Mouse (Mus musculus): ENCODE measurements around the gene Selenoi.
A peak's percentile ranks its signal among the peaks of the same experiment; 100 is the strongest.
"Not testable (repeated sequence)": the region's sequence is repeated elsewhere in the genome, so short reads cannot be mapped to it uniquely, and the experiment has no call there.

Gene Selenoi

DNA sequence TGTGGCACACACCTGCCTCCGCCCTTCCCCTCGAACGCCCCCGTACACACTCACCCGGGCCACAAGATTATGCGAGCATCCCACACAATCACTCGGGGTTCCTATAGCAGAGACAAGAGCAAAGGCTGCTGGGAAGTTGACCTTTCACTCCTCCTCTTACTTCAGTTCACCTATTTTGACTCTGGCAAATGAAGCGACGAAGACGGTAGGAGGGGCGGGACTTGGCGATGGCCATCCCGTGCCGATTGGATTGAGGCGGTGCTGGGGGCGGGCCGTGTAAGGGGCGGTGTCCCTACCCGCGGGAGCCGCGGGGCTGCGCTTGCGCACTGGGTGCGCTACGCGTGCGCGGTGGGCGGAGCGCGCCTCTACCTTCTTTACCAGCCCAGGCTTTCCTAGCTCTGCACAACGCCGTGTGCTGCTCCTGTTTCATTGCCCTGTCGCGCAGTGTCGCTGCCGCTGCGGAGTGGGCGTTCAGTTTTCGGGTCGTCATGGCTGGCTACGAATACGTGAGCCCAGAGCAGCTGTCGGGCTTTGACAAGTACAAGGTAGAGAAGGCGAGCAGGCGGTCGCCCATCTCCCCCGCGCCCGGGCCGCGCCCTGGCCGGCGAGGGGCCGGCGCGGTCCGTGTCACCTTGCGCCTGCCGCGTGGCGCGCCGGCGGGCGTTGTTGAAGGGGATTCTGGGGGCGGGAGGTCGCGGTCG is at the start of gene Selenoi:
Gene Selenoi, plus strand, starts transcription at position 311 of the 701 bp plus-strand sequence.
- DNase-seq (ENCODE audit: low spot score) = peak; percentile 95

DNA sequence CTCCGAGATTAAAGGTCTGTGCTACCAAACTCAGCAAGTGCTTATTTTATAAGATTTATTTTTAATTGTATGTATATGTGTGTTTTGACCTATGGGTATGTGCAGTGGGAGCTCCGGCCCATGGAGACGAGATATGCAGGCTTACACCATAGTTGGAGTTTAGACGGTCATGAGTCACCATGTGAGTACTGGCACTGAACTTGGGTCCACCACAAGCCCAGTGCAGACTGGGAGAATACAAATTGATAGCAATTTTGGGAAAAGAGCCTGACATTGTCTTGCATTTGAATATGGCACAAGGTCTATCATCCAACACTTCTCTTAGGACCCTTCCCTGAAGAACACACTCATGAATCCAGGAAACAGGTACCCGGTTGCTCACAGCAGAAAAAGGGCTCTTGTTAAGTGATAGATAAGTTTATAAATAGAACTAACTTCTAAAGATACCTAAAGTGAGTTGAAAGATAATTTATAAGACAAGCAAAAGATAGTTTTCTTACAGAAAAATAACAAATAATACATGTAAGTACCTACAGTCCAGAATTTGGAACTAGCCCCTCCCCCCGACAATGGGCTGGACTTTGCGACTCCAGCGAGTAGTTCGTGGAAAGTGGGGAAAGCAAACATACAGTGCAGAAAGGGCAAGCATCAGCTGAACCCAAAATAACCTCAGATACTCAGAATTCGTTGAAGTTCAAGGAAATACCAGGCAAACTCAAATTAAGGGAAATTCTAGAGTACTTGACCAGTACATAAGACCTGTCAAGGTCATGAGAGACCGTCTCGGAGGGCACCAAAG is 44.5 kb upstream of the Selenoi start:
- no peak for DNase-seq (ENCODE audit: low spot score)

DNA sequence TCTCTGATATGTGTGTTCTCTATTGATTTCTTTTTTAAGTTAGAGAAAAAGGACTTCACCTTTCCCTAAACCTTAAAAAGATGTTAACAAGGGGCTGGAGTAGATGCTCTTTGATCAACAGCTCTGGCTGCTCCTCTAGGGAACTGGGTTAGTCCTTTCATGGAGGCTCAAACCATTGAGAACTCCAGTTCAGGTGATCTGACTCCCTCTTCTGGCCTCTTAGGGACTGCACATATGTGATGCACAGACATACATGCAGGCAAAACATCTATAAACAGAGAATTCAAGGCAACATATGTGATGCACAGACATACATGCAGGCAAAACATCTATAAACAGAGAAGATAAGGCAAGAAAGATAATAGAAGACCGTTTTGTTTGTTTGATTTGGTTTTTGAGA is 39.9 kb upstream of the Selenoi start:
- DNase-seq (ENCODE audit: low spot score) = no peak

DNA sequence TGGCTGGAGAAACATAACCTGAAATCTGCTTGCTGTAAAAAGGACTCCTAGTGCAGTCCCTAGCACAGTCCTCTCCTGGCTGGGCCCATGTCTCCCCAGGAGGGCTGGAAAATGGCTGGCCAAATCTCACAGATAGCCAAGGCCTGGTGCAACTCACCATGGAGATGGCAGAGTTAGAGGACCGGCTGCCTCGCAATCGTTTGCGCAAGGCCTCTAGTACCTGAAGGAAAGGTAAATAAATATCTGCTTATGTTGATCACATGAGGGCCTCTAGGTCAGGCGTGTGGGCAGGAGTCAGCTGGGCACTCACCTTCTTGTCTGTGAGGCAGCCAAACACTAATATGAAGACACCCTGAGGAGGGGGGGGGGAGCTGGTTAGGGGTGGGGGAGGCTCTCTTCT is 37.0 kb upstream of the Selenoi start:
- DNase-seq (ENCODE audit: low spot score) = no peak

DNA sequence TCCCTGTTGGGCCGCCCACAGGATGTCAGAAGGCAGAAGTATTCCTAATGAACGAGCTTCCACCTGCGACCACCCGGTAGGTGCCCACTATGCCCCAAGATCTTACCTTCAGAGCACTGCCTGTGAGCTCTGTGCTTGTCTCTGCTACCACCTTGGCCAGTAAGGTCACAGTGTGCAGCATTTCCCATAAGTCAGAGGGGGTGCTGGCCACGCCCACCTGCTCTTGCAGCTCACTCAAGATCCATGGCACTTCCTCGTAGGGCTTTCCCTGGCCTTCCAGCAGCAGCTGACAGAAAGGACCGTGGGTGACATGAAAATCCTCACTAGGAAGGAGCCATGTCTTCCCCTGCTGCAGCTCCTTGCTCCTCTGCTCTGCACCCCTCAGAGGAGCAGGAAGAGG is 34.1 kb upstream of the Selenoi start:
- no peak for DNase-seq (ENCODE audit: low spot score)

DNA sequence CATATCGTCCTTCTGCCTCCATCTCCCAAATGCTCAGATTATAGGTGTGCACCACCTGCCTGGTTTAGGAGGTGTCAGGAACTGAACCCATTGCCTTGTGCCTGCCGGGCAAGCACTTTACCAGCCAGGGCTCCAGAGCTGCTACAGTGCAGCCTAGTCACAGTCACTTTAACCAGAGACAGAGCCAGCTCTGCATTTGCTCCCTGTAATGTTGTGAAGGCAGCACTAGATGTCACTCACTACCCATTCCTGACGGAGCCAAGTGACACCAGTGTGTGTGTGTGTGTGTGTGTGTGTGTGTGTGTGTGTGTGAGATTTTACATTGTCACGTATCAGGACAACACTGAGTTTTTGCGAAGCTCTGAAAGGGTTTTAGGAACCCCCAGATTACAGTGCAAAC is 30.9 kb upstream of the Selenoi start:
- DNase-seq (ENCODE audit: low spot score) = no peak

DNA sequence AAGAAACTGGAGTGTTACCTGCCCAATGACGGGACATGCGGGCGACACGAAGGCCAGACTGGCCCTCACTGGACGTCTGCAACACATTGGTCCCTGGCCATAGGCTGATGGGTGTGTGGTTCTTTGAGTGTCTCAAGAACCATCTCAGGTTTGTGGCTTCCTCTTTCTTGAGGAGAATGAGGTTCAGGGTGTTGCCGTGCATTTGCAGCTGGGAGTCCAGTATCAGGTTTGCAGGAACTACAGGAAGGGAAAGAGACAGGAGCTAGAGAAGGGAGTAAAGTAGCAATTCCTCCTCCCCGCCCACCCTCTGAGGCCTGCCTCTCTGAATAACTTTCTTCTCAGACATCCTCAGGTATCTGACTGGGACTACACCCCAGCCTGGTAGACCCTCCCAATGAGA is 30.2 kb upstream of the Selenoi start:
- no peak for DNase-seq (ENCODE audit: low spot score)

DNA sequence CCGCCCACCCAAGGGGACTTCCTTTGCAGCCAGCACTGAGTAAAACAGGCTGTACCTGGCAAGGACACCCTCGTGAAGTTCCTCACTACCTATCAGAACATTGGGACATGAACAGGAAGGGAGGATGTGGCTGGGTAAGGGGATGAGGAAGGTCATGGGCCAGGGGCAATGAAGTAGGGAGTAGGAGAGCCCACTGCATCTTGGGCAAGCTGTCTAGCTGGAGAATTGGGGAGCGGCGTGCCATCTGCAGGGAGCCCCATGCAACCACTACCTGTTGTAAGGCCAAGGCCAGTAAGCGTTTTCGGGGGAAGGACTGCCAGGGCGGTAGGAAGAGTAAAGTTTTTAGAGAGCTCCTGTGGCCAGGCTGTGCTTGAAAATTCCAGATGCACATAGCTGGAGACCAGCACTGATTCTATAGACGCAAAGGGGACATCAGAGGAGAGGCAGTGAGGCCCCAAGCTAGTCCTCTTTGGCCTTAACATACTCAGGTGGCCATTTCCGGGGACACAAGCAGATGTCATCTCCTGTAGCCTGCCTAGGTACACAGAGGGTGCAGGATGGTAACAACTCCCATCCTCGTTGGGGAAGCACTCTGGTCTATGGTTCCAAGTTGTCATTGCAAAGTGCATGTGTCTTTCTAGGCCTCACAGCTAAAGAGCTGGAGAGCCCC is 29.0 kb upstream of the Selenoi start:
- no peak for DNase-seq (ENCODE audit: low spot score)

DNA sequence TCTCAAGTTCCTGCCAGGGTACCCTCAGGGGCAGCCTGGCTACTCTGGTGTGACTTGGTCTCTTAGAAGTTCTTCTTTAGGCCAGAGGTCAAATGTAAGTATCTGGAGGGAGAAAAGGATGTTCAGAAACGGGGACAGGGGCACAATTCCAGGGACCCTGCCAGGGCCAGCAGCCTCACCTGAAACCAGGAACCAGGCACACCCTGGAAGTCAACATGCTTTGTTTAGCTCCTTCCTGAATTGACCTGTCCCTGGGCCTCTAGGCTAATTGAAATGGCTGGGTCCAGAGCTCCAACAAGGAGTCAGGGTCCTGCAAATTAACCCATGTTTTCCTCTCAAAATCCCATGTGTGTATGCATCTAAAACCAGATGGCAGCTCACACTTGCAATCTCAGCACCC is 27.9 kb upstream of the Selenoi start:
- DNase-seq (ENCODE audit: low spot score) = no peak

DNA sequence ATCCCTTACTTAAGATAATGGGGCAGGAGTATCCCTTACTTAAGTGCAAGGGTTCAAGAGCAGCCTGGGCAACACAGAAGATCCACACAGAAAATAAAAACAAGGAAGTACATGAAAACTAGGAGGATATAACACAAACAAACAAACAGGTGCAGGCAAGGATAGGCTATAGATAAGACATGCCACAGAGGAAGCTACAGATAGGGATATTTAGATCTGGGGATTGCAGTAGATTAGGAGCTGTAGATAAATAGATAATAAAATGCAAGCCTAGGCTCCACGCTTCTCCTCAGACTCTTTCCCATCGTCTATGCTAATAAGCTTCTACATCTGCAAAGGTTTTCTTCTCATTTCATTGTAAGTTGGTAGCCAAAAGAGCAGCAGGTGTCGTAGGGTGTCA is 27.3 kb upstream of the Selenoi start:
- DNase-seq (ENCODE audit: low spot score) = no peak

DNA sequence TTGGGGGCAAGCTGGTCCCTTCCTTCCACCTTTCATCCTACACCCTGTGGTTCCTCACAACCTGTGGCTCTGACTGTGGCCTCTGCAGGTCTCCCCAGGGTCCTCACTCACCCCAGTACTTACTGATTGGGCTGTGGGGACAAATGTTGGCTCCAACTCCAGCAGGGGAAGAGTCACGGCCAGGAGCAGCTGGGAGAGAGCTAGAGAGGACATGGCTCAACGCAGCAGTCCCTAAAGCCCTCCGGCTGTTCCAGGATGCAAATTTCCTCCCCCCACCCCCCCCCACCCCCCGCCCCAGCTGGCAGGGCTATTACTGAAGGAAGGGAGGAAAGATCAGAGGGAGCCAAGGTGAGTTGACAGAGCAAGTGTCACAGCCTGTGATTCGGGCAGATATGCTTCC is 26.9 kb upstream of the Selenoi start, which contains the start of gene Adgrf3:
Gene Adgrf3, minus strand, starts transcription at position 230 of the 400 bp plus-strand sequence.
- DNase-seq (ENCODE audit: low spot score) = no peak

DNA sequence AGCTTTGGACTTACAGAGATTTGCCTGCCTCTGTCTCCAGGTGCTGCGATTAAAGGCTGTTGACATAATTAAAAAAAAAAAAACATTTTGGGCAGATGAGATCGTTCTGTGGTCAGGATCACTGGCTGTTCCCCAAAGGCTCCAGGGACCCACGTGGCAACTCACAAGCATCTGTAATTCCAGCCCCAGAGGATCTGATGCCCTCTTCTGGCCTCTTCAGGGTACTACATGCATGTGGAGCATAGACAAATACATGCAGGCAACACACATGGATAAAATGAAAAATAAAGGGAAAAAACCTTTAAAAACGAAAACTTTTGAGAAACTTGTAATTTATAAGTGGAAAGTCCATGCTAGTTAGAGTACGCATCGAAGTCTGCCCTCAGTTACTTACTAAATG is 25.1 kb upstream of the Selenoi start:
- DNase-seq (ENCODE audit: low spot score) = no peak

DNA sequence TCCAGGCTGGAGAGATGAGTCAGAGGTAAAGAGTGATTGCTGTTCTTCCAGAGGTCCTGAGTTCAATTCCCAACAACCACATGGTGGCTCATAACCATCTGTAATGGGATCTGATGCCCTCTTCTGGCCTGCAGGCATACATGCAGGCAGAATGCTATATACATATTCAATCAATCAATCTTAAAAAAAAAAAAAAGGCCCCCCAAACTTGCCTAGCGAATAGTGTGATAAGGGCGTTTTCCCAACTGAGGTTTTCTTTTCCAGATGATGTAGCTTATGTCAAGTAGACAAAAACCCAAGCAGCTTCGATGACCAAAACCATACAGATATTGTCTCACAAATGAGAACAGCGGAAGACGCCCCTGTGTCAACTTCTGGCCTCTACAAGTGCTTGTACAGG is 21.6 kb upstream of the Selenoi start:
- not testable (repeated sequence) for DNase-seq (ENCODE audit: low spot score)

DNA sequence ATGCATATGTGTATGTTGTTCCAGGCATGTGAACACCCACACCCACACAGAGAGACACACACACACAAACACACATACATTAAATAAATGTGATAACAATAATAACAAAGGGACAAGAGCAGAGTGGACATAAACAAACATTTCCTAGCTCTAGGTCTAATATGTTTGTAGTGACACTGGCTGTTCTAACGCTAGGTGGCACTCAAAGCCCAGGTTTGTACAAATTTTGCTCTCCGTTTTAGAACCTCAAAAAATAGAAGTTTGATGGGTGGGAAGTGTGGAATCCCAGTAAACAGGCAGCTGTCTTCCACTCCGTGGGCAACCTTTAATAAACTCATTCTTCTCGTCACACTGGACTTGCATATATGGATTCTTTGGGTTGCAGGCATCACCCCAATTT is 17.5 kb upstream of the Selenoi start:
- peak; percentile 50 for DNase-seq (ENCODE audit: low spot score)

DNA sequence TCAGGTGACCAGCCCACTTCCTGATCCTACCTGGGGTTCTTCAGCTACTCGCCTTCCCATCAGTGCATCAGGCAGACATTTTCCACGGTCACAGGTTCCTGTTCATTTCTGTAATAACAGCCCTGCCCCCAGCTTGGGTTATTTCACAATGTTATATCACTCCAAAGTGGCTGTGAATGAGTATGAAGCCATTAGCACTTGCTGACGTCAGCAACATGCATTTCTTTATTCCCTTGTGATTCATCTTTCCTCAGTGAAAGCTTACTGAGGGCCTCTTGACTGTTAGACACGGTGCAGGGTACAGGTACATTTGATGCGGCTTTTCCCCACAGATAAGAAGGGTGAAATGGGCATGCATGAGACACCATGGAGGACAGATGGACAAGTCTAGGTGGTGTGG is 16.4 kb upstream of the Selenoi start:
- no peak for DNase-seq (ENCODE audit: low spot score)

DNA sequence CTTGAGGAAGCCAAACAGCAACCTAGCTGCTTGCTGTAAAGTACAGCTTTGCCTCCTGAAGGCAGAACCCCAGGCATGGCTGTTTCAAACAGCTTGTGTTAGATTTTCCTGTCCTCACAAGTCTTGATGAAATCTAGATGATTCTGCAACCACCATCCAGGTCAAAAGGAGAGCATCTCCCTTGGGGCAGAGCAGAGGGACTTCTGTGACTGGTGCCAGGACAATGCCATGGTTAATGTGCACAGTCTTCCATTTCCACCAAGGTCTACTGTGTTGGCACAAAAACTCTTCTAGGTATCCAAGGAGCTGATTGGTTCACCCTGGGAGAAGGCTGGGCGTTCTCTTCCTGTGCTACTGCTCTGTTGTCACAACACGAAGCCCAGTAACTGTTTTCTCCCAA is 12.7 kb upstream of the Selenoi start:
- no peak for DNase-seq (ENCODE audit: low spot score)

DNA sequence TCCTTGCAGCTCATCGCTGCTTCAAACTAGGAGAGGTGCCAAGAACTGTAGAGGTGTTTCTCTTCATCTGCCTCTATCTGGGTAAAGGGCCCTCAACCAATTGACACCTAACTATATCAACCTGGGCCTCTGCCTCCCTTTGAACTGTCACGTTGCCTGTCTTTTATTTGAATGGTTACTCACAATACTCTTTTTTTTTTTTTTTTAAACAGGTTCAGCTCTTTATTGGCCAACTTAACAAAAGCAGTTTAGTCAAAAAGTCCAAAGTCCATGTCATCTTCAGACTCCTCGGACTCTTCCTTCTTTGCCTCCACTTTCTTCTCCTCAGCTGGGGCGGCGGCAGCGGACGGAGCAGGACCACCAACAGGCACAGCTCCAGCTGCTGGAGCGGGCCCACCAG is 11.7 kb upstream of the Selenoi start:
- DNase-seq (ENCODE audit: low spot score) = no peak

DNA sequence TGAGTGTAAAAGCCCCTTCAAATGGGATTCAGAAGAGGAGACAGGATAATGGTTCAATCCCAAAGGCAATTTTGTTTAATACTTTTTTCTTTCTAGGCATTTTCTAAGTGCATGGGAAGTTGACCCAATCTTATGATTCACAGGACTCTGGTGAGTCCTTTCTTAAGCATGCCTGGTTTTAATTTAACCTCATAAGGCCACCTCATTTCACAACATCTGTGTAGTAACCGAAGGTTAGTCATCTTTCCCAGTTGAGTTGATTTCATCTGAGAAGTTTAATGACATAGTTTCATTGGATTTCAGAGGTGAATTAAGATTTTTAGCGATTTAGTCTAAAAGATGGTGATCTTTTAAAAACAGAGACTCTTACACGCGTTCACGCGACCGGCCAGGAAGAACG is 9.7 kb upstream of the Selenoi start:
- no peak for DNase-seq (ENCODE audit: low spot score)

DNA sequence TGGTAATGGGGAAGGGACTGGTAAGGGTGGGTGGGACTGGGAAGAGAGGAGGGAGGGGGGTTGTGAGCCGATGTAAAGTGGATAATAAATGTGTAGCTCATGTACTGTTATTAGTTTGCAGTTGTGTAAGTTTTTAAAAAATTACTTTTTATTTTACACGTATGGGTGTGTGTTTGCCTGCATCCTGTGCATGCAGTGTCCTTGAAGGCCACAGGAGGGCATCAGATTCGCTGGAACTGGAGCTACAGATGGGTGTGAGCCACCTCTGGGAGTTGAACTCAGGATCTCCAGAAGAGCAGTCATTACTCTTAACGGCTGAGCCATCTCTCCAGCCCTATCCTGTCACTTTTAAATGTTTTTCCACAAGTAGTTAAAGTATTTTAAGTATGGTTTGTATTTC is 1.5 kb upstream of the Selenoi start:
- no peak for DNase-seq (ENCODE audit: low spot score)

DNA sequence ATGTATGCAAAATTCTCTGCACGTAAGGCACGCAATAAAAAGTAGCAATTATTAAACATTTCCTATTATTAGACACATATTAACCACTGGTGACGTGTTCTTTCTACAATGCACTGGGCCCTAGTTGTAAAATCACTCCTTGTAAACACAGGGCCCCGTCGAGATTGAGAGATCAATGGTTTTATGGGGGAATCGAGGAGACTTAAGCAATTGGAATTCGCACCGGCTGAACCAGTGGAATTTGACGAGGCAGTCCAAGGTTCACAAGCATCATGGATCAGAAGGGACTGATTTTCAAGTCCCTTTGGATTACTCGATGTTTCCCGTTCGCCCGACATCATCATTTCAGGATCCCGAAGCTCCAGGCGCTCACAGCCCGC is 500 bp upstream of the Selenoi start:
- DNase-seq (ENCODE audit: low spot score) = no peak

DNA sequence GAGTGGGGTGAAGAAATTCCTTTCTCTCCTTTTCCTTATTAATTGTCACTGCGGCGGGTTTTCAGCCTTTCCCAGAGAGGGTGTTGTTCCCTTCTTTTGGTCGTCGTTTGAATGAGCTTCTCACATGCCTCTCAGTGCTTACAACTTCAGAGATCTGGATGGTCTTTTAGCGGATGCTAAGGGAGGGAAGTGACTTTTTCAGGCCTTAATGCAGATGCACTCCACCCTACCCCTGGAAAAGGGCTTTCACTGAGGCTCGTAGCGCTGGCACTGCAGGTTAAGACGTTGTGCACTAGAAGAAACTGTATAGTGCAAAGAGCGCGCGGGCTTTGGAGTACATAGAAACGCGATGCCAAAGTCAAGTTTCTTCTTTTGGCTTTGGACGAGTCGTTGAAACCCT is 661 bp downstream of the Selenoi start:
- no peak for DNase-seq (ENCODE audit: low spot score)

DNA sequence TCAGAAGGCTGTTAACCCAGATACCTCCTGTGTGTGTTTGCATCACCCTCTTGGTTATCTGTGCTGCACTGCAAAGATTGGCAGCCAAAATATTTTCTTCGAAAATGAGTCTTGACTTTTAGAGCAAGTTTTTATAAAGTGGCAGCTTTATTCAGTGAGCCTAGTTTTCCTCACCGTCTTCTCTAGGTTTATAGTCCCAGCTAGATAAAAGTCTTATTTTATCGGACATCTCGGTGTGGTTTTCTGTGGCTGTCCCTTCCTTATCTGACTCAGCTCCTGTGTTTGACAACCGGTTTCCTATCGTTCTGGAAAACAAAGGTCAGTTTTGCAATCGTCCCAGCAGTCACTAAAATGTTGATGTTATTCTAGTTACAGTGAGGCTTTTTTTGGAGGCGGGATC is 1.6 kb downstream of the Selenoi start:
- DNase-seq (ENCODE audit: low spot score) = no peak

DNA sequence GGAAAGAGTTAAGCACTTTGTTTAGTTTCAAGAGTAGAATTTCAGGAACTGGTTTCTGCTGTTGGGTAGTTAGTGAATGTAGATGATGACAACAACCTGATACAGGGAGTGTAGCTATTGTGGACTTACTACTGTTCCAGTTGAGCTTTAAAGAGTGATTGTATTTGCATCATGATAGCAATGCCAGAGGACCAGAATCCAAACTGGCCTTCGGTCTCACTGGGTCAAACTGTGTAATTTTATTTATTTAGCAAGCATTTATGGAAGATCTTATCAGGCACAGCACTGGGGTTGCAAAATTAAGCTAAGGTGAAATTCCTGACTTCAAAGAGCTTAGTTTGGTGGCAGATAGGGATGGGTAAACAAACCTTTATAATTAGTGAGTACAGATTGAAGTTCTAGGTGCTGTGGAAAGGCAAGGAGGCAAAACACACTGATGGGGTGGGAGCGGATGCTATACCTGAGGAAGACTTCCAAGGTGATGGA is 3.3 kb downstream of the Selenoi start:
- DNase-seq (ENCODE audit: low spot score) = no peak
